In the genomic region with DNA sequence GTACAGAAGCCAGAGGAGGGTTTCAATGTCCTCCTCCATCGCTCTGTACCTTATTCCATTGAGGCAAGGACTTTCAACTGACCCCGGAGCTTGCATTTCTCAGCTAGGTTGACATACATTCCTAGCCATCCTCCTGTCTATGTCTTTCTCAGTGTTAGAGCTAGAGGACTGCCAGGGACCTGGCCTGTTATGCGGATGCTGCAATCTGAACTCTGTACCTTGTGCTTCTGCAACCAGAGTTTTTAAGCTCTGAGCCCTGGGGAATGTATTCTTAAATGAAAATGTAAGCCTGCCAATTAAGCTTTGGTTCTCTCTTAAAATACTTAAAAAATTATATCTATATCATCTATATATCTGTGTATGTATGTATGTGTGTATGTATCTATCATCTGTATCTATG, we compare ENCODE assay signal across 19 mouse cellular contexts.
"Had no signal": no experiment of that assay in that cellular context is flagged by ENCODE, and none has a peak within 500 bp of the region (broad histone marks: within the 10 kb centered on the region; RNA-seq: fewer than 3 reads in every experiment).

No protein-coding gene starts in this region.

- H3K27ac ChIP-seq: midbrain, embryonic 10.5 days; midbrain, embryonic 12.5 days; neural tube, embryonic 13.5 days; neural tube, embryonic 15.5 days had no signal

- H3K4me3 ChIP-seq: midbrain, embryonic 10.5 days; midbrain, embryonic 12.5 days; myocyte; neural tube, embryonic 13.5 days; neural tube, embryonic 15.5 days had no signal

- H3K4me1 ChIP-seq: midbrain, embryonic 10.5 days had no signal

- DNase-seq: lung, adult 18-20 months; lung, postnatal 10 days; lung, postnatal 4 days; midbrain, embryonic 14.5 days; retina, postnatal 1 day; right cerebral cortex, adult 18-20 months; right cerebral cortex, postnatal 25 days; right cerebral cortex, postnatal 4 days; spleen, adult 18-20 months; thymus, adult 18-20 months; thymus, postnatal 14 days; thymus, postnatal 36 days had no signal

- H3K36me3 ChIP-seq: midbrain, embryonic 10.5 days; midbrain, embryonic 12.5 days; neural tube, embryonic 13.5 days; neural tube, embryonic 15.5 days had no signal

- ATAC-seq: midbrain, embryonic 16.5 days had no signal

- H3K9ac ChIP-seq: lung, embryonic 14.5 days; midbrain, embryonic 12.5 days; neural tube, embryonic 13.5 days; neural tube, embryonic 15.5 days had no signal

- H3K4me2 ChIP-seq: lung, embryonic 14.5 days; midbrain, embryonic 12.5 days; neural tube, embryonic 13.5 days; neural tube, embryonic 15.5 days had no signal

- H3K27me3 ChIP-seq: midbrain, embryonic 12.5 days; neural tube, embryonic 13.5 days; neural tube, embryonic 15.5 days had no signal

- H3K9me3 ChIP-seq: midbrain, embryonic 10.5 days; midbrain, embryonic 12.5 days; neural tube, embryonic 13.5 days; neural tube, embryonic 15.5 days had no signal
